Mouse (Mus musculus): ENCODE measurements around the gene Nfkbiz. TPM values are rescaled to one million over a fixed set of nuclear protein-coding genes. Genes with fewer than 3 reads are reported as not detected.
"Not testable (repeated sequence)": the region's sequence is repeated elsewhere in the genome, so short reads cannot be mapped to it uniquely, and the experiment has no call there.

Nfkbiz gene
- polyA plus RNA-seq, 1 experiment from 2014 or later, result 3.7 TPM

DNA sequence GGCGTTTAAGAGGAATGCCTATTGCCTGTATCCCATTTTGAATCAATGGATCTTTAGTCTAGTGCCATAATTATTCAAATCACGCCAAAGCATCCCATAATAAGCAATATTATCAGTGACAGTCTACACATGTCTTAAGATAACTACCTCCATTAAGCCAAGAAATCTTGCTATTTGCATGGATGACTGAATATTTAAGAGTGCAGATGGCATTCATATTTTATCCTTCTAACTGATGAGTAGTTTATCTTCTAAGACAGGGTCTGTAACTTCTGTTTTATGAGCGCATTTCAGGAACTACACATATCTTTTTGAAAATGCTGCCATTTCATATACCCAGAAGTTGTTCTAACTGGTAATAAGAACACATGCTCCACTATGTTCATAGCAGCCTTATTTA lies 6.1 kb upstream of the Nfkbiz start:
- 96% methylated on average over 3 of the region's 3 CpGs for WGBS (ENCODE audit: missing documents)
- H3K36me3 ChIP-seq (ENCODE audit: inconsistent target), result no peaks in the 10 kb centered on the region
- H3K4me3 ChIP-seq (ENCODE audit: inconsistent target), result no peak overlapping the region
- H3K79me2 ChIP-seq (ENCODE audit: inconsistent target), result no peaks in the 10 kb centered on the region
- H3K27ac ChIP-seq, result no peak overlapping the region

DNA sequence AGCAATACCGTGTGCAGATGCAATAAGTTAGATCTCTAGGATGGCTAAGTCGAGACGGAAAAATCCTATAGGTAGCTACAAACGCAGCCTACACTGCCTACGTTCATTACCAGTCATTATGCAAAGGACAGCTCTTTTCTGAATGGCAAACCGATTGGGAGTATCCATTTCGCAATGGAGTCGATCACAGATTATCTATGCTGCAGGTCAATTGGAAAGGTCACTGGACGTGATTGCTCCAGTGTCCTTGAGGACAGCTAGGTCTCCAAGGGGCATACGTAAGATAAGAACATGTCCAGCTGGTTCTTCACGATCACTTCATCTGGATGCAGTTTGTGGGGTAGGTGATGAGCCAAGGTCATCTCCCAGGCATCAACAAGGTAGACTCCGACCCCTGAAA lies 5.2 kb upstream of the Nfkbiz start:
- 96% methylated on average over 12 of the region's 12 CpGs for WGBS (ENCODE audit: missing documents)

GRCm38 (mm10) chr16:55843134-55843533 lies 4.4 kb upstream of the Nfkbiz start:
- H3K4me3 ChIP-seq (ENCODE audit: inconsistent target), result no peak overlapping the region
- WGBS (ENCODE audit: missing documents), result 92% methylated on average over 5 of the region's 5 CpGs
- no peak overlapping the region for H3K27ac ChIP-seq
- no peaks in the 10 kb centered on the region for H3K79me2 ChIP-seq (ENCODE audit: inconsistent target)
- H3K36me3 ChIP-seq (ENCODE audit: inconsistent target), result no peaks in the 10 kb centered on the region

More for the DNA sequence above, 5.2 kb upstream of the Nfkbiz start:
- Histone ChIP-seq H3K27ac (no peak overlapping the region), H3K36me3 (ENCODE audit: inconsistent target) (no peaks in the 10 kb centered on the region), H3K4me3 (ENCODE audit: inconsistent target) (no peak overlapping the region), H3K79me2 (ENCODE audit: inconsistent target) (no peaks in the 10 kb centered on the region)

DNA sequence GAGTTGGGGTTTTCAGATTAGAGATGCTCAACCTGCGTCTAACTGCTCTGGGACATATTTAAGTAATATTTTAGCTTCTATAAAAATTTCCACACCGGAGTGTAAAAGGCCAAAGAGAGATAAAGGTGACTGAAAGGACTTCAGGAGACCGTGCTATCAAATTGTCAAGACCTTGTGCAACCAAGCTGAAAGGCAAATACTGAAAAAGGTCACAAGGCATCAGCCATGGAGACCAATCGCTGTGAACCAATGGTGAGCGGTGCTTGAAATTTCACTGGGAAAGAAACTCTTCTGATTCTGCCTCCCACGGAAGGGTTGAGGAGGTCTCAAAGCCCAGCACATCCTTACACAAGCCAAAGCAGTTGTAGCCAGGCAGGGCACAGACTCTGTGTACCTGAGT lies 2.8 kb upstream of the Nfkbiz start:
- H3K36me3 ChIP-seq (ENCODE audit: inconsistent target), result no peaks in the 10 kb centered on the region
- no peak overlapping the region for H3K27ac ChIP-seq
- 96% methylated on average over 6 of the region's 6 CpGs for WGBS (ENCODE audit: missing documents)
- H3K79me2 ChIP-seq (ENCODE audit: inconsistent target), result no peaks in the 10 kb centered on the region; the same call in 1 of the 2 replicates
- H3K4me3 ChIP-seq (ENCODE audit: inconsistent target), result no peak overlapping the region

DNA sequence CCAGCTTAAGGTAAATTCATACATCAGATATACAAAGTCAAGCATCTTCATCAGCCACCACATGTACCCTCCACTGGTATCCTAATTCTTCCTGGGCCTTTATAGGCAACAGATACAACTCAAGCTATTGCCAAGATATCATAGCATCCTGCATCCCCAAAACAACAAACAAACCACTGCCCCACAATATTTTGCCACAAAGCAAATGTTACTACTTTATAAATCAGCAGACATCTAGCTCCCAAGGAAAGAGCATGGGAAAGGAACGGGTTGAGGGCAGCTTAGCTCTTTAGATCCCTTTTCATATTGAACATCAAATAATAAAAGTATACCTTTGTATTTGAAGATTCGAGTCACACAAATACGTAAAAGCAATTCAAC lies 580 bp downstream of the Nfkbiz start:
- peak overlapping the region; percentile 71 for H3K27ac ChIP-seq
- WGBS (ENCODE audit: missing documents), result 23% methylated on average over 3 of the region's 3 CpGs

GRCm38 (mm10) chr16:55837653-55838052 lies 1.0 kb downstream of the Nfkbiz start:
- not testable (repeated sequence) for H3K27ac ChIP-seq; H3K36me3 ChIP-seq (ENCODE audit: inconsistent target); H3K79me2 ChIP-seq (ENCODE audit: inconsistent target); H3K4me3 ChIP-seq (ENCODE audit: inconsistent target)
- WGBS (ENCODE audit: missing documents), result 92% methylated on average over 7 of the region's 8 CpGs

More for the DNA sequence above, 580 bp downstream of the Nfkbiz start:
- H3K79me2 ChIP-seq (ENCODE audit: inconsistent target), result no peaks in the 10 kb centered on the region; the same call in 1 of the 2 replicates
- no peaks in the 10 kb centered on the region for H3K36me3 ChIP-seq (ENCODE audit: inconsistent target)
- H3K4me3 ChIP-seq (ENCODE audit: inconsistent target), result peak overlapping the region; percentile 49

GRCm38 (mm10) chr16:55837168-55837567 lies 1.5 kb downstream of the Nfkbiz start:
- no peak overlapping the region for H3K4me3 ChIP-seq (ENCODE audit: inconsistent target)
- WGBS (ENCODE audit: missing documents), result 93% methylated on average over 2 of the region's 2 CpGs
- no peaks in the 10 kb centered on the region; the same call in 1 of the 2 replicates for H3K79me2 ChIP-seq (ENCODE audit: inconsistent target)
- H3K36me3 ChIP-seq (ENCODE audit: inconsistent target), result no peaks in the 10 kb centered on the region
- H3K27ac ChIP-seq, result no peak overlapping the region

- Histone ChIP-seq H3K27ac (no peak overlapping the region), H3K36me3 (ENCODE audit: inconsistent target) (no peaks in the 10 kb centered on the region), H3K4me3 (ENCODE audit: inconsistent target) (no peak overlapping the region), H3K79me2 (ENCODE audit: inconsistent target) (no peaks in the 10 kb centered on the region; the same call in 1 of the 2 replicates)
These were observed 2.9 kb downstream of the Nfkbiz start for GRCm38 (mm10) chr16:55835798-55836197.

GRCm38 (mm10) chr16:55832617-55833016 lies 6.1 kb downstream of the Nfkbiz start:
- H3K79me2 ChIP-seq (ENCODE audit: inconsistent target), result no peaks in the 10 kb centered on the region; the same call in 1 of the 2 replicates
- H3K36me3 ChIP-seq (ENCODE audit: inconsistent target), result no peaks in the 10 kb centered on the region
- H3K27ac ChIP-seq, result no peak overlapping the region
- 98% methylated on average over 8 of the region's 8 CpGs for WGBS (ENCODE audit: missing documents)
- H3K4me3 ChIP-seq (ENCODE audit: inconsistent target), result no peak overlapping the region

DNA sequence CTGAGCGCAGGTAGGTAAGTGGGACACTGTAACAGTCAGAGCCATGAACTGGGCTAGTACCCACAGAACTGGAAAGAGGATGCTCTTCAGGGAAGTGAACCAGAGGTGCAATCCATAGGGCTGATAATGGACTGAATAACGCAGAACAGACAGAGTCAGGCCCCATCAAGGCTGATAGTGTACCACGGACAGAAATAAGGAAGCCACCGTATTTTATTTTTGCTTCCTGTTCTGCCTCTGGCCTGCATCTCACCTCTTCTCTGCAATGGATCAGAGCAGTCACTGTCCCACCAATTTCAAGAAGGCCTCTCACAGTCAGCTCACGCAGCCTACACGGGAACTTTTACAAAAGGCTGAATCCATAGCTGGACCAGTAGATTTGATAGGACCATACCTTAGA lies 6.7 kb downstream of the Nfkbiz start:
- H3K4me3 ChIP-seq (ENCODE audit: inconsistent target), result no peak overlapping the region
- H3K36me3 ChIP-seq (ENCODE audit: inconsistent target), result no peaks in the 10 kb centered on the region
- H3K27ac ChIP-seq, result no peak overlapping the region
- no peaks in the 10 kb centered on the region; the same call in 1 of the 2 replicates for H3K79me2 ChIP-seq (ENCODE audit: inconsistent target)
- 78% methylated on average over 6 of the region's 6 CpGs for WGBS (ENCODE audit: missing documents)

GRCm38 (mm10) chr16:55831451-55831850 lies 7.2 kb downstream of the Nfkbiz start:
- 100% methylated on average over 1 of the region's 1 CpGs for WGBS (ENCODE audit: missing documents)
- no peaks in the 10 kb centered on the region for H3K36me3 ChIP-seq (ENCODE audit: inconsistent target)
- no peak overlapping the region for H3K27ac ChIP-seq
- no peak overlapping the region for H3K4me3 ChIP-seq (ENCODE audit: inconsistent target)
- H3K79me2 ChIP-seq (ENCODE audit: inconsistent target), result no peaks in the 10 kb centered on the region

GRCm38 (mm10) chr16:55823398-55824155 lies 15.1 kb downstream of the Nfkbiz start:
- no peak overlapping the region for H3K27ac ChIP-seq
- H3K36me3 ChIP-seq (ENCODE audit: inconsistent target), result no peaks in the 10 kb centered on the region
- WGBS (ENCODE audit: missing documents), result 95% methylated on average over 10 of the region's 11 CpGs
- H3K79me2 ChIP-seq (ENCODE audit: inconsistent target), result peaks cover 31% of the 10 kb centered on the region
- H3K4me3 ChIP-seq (ENCODE audit: inconsistent target), result no peak overlapping the region

DNA sequence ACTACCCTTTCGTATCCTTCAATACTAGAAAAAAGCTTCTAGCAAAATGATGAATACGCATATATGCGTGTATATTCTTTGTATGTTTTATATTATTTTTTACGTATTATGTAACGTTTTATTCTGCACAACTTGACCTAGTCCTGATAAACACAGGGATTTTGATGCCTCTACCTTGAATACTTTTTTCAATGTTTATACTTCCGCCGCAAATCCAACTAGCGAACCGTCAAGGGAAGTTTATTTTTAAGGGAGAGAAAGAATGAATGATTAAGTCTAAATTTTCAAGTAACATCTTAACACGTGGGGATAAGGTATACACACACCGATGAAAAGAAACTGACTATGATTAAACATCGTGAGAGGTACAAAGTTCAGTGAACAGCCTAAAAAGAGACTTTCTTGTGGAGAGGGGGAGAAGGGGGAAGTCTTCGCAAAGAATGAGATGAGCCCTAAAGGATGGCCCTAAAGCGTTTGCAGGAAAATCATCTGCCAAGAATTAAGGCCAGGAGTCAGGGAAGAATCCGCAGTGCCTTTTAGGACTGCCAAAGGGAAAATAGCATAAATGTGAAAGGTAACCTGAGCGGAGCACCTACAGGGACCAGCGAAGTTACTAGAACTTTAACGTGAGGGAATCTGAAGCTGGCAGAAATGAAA lies 15.8 kb downstream of the Nfkbiz start:
- peaks cover 38% of the 10 kb centered on the region for H3K79me2 ChIP-seq (ENCODE audit: inconsistent target)
- 62% methylated on average over 17 of the region's 18 CpGs for WGBS (ENCODE audit: missing documents)
- peaks cover 4% of the 10 kb centered on the region; the same call in 1 of the 2 replicates for H3K36me3 ChIP-seq (ENCODE audit: inconsistent target)
- no peak overlapping the region for H3K27ac ChIP-seq
- H3K4me3 ChIP-seq (ENCODE audit: inconsistent target), result peak overlapping the region; percentile 21; the same call in 1 of the 2 replicates

GRCm38 (mm10) chr16:55821997-55822740 lies 16.5 kb downstream of the Nfkbiz start:
- H3K27ac ChIP-seq, result no peak overlapping the region
- WGBS (ENCODE audit: missing documents), result under 1% methylated on average over 60 of the region's 67 CpGs
- peak overlapping the region; percentile 72; the same call in 1 of the 2 replicates for H3K4me3 ChIP-seq (ENCODE audit: inconsistent target)
- peaks cover 45% of the 10 kb centered on the region for H3K79me2 ChIP-seq (ENCODE audit: inconsistent target)
- peaks cover 11% of the 10 kb centered on the region; the same call in 1 of the 2 replicates for H3K36me3 ChIP-seq (ENCODE audit: inconsistent target)
